Mouse (Mus musculus): ENCODE measurements around the gene Smarcad1. TPM values are rescaled to one million over a fixed set of nuclear protein-coding genes. Genes with fewer than 3 reads are reported as not detected.

Smarcad1 gene
- polyA plus RNA-seq, 1 experiment from 2014 or later = 44.5 TPM

DNA sequence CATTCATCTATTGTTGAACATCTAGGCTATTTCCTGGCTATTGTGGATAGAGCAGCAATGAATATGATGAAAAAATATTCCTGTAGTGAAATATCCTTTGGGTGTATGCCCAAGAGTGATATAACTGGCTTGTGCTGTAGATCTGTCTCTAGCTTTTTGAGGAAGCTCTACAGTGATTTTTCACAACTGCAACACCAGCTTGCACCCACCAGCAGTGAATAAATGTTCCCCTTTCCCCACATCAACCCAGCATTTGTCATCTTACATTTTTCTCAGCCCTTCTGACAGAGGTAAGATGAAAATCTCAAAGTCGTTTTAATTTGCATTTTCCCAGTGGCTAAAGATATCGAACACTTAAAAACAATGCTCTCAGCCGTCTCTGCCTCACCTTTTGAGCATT lies 111.2 kb downstream of the Smarcad1 start:
- ATAC-seq (ENCODE audit: extremely low read depth, insufficient number of reproducible peaks, low FRiP score, low TSS enrichment) = no peak
- H3K9me3 ChIP-seq = no peaks in the 10 kb centered on the region
- H3K9ac ChIP-seq = no peak overlapping the region
- no peaks in the 10 kb centered on the region for H3K36me3 ChIP-seq
- no peak overlapping the region for H3K27ac ChIP-seq (replicated peaks)
- H3K4me3 ChIP-seq = no peak overlapping the region
- H3K4me1 ChIP-seq = no peaks in the 10 kb centered on the region
- no peaks in the 10 kb centered on the region for H3K27me3 ChIP-seq (replicated peaks)
- H3K4me2 ChIP-seq = no peak overlapping the region
- WGBS = 56% methylated on average over 3 of the region's 3 CpGs

GRCm38 (mm10) chr6:65157042-65157441 lies 114.7 kb downstream of the Smarcad1 start:
- Histone ChIP-seq H3K9me3 (no peaks in the 10 kb centered on the region), H3K36me3 (no peaks in the 10 kb centered on the region), H3K4me1 (no peaks in the 10 kb centered on the region), H3K27me3 (replicated peaks) (no peaks in the 10 kb centered on the region), H3K27ac (replicated peaks) (no peak overlapping the region), H3K4me2 (no peak overlapping the region), H3K9ac (no peak overlapping the region), H3K4me3 (no peak overlapping the region)
- no peak for ATAC-seq (ENCODE audit: extremely low read depth, insufficient number of reproducible peaks, low FRiP score, low TSS enrichment)
- WGBS = 84% methylated on average over 4 of the region's 4 CpGs

- Histone ChIP-seq H3K9ac (no peak overlapping the region), H3K27ac (replicated peaks) (no peak overlapping the region), H3K36me3 (no peaks in the 10 kb centered on the region), H3K27me3 (replicated peaks) (no peaks in the 10 kb centered on the region), H3K4me3 (no peak overlapping the region), H3K9me3 (no peaks in the 10 kb centered on the region), H3K4me1 (no peaks in the 10 kb centered on the region), H3K4me2 (no peak overlapping the region)
- 84% methylated on average over 4 of the region's 4 CpGs for WGBS
- ATAC-seq (ENCODE audit: extremely low read depth, insufficient number of reproducible peaks, low FRiP score, low TSS enrichment) = no peak
Measured at GRCm38 (mm10) chr6:65159381-65159942, 117.1 kb downstream of the Smarcad1 start.

DNA sequence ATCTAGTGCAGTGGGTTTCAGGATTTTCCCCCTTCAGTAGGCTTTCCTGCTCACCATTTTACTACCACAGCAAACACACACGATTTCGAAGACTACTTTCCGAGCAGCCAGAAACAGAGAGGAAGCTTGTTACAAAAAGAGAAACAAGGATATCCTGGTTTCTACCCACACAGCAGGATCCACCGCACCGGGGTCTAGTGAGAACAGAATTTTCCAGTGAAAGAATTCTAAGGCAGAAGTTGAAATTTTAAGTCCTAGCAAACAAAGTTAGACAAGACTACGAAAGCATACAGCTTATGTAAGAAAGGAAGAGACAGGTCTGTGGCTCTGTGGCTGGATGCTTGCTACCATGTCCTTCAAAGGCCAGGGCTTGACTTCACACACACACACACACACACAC lies 121.8 kb downstream of the Smarcad1 start:
- Histone ChIP-seq H3K36me3 (no peaks in the 10 kb centered on the region), H3K4me1 (peaks cover 6% of the 10 kb centered on the region), H3K27me3 (replicated peaks) (no peaks in the 10 kb centered on the region), H3K4me2 (no peak overlapping the region), H3K9ac (no peak overlapping the region), H3K9me3 (no peaks in the 10 kb centered on the region; the same call in 1 of the 2 replicates), H3K27ac (replicated peaks) (peak overlapping the region; percentile 46), H3K4me3 (no peak overlapping the region)
- no peak for ATAC-seq (ENCODE audit: extremely low read depth, insufficient number of reproducible peaks, low FRiP score, low TSS enrichment)
- 69% methylated on average over 6 of the region's 6 CpGs for WGBS

- Histone ChIP-seq H3K4me1 (peaks cover 6% of the 10 kb centered on the region), H3K4me3 (no peak overlapping the region), H3K36me3 (no peaks in the 10 kb centered on the region), H3K9me3 (no peaks in the 10 kb centered on the region; the same call in 1 of the 2 replicates), H3K4me2 (no peak overlapping the region), H3K27me3 (replicated peaks) (no peaks in the 10 kb centered on the region), H3K9ac (no peak overlapping the region), H3K27ac (replicated peaks) (peak overlapping the region; percentile 56; the same call in 1 of the 2 replicates)
- 27% methylated on average over 5 of the region's 5 CpGs for WGBS
- ATAC-seq (ENCODE audit: extremely low read depth, insufficient number of reproducible peaks, low FRiP score, low TSS enrichment) = no peak
Measured at GRCm38 (mm10) chr6:65164977-65165376, 122.6 kb downstream of the Smarcad1 start.

Other genes starting within 250 kb of the Smarcad1 start
- 1.7 and 2.8 TPM in 2 replicates for gene Hpgds, start 102.3 kb downstream of the Smarcad1 start, polyA plus RNA-seq (2015; fragmentation: Nextera tagmentation; extraction: Ambion mirVana)

Measured in heart, embryonic 13.5 days (tissue).